Mouse (Mus musculus): Measurements from ENCODE around the gene Gpr84. TPM values are rescaled to one million over a fixed set of nuclear protein-coding genes. Genes with fewer than 3 reads are reported as not detected.

Gene Gpr84
- polyA plus RNA-seq, 1 experiment from 2014 or later: 0.26 TPM

GRCm38 (mm10) chr15:103353511-103354256, 43.3 kb upstream of the Gpr84 start:
- H3K4me1 ChIP-seq (ENCODE audit: control insufficient read depth, insufficient read depth, low read length): no peaks in the 10 kb centered on the region
- H3K4me3 ChIP-seq (replicated peaks; ENCODE audit: low read depth, low read length): no peak overlapping the region
- H3K27me3 ChIP-seq (ENCODE audit: control insufficient read depth, insufficient read depth, low read length): no peaks in the 10 kb centered on the region
- H3K36me3 ChIP-seq (ENCODE audit: control insufficient read depth, insufficient read depth, low read length): no peaks in the 10 kb centered on the region
- DNase-seq (no peak), ATAC-seq (ENCODE audit: low FRiP score, low TSS enrichment) (no peak)
- WGBS: 93% methylated on average over 11 of the region's 11 CpGs
- H3K27ac ChIP-seq (replicated peaks; ENCODE audit: low read depth, low read length): no peak overlapping the region
- H3K9me3 ChIP-seq (ENCODE audit: control insufficient read depth, low read length): no peaks in the 10 kb centered on the region
- H3K4me2 ChIP-seq (ENCODE audit: low read length): no peak overlapping the region
- no peak overlapping the region for H3K9ac ChIP-seq (replicated peaks; ENCODE audit: low read length)

- Histone ChIP-seq H3K27me3 (ENCODE audit: control insufficient read depth, insufficient read depth, low read length) (no peaks in the 10 kb centered on the region), H3K4me2 (ENCODE audit: low read length) (no peak overlapping the region), H3K9ac (replicated peaks; ENCODE audit: low read length) (no peak overlapping the region), H3K27ac (replicated peaks; ENCODE audit: low read depth, low read length) (no peak overlapping the region), H3K4me3 (replicated peaks; ENCODE audit: low read depth, low read length) (no peak overlapping the region), H3K9me3 (ENCODE audit: control insufficient read depth, low read length) (no peaks in the 10 kb centered on the region), H3K4me1 (ENCODE audit: control insufficient read depth, insufficient read depth, low read length) (no peaks in the 10 kb centered on the region), H3K36me3 (ENCODE audit: control insufficient read depth, insufficient read depth, low read length) (no peaks in the 10 kb centered on the region)
- WGBS: 43% methylated on average over 4 of the region's 4 CpGs
- DNase-seq (peak; percentile 88), ATAC-seq (ENCODE audit: low FRiP score, low TSS enrichment) (no peak)
Observed at GRCm38 (mm10) chr15:103352856-103353255, 42.4 kb upstream of the Gpr84 start.

GRCm38 (mm10) chr15:103347275-103347684, 36.9 kb upstream of the Gpr84 start:
- Histone ChIP-seq H3K9me3 (ENCODE audit: control insufficient read depth, low read length) (no peaks in the 10 kb centered on the region), H3K36me3 (ENCODE audit: control insufficient read depth, insufficient read depth, low read length) (no peaks in the 10 kb centered on the region), H3K9ac (replicated peaks; ENCODE audit: low read length) (no peak overlapping the region; the same call in 1 of the 2 replicates), H3K27ac (replicated peaks; ENCODE audit: low read depth, low read length) (no peak overlapping the region), H3K4me1 (ENCODE audit: control insufficient read depth, insufficient read depth, low read length) (no peaks in the 10 kb centered on the region), H3K4me2 (ENCODE audit: low read length) (no peak overlapping the region), H3K27me3 (ENCODE audit: control insufficient read depth, insufficient read depth, low read length) (no peaks in the 10 kb centered on the region), H3K4me3 (replicated peaks; ENCODE audit: low read depth, low read length) (no peak overlapping the region)
- no peak for ATAC-seq (ENCODE audit: low FRiP score, low TSS enrichment)
- peak; percentile 84 for DNase-seq
- WGBS: 2% methylated on average over 2 of the region's 2 CpGs

- Histone ChIP-seq H3K9me3 (ENCODE audit: control insufficient read depth, low read length) (no peaks in the 10 kb centered on the region), H3K4me2 (ENCODE audit: low read length) (no peak overlapping the region), H3K27me3 (ENCODE audit: control insufficient read depth, insufficient read depth, low read length) (peaks cover 7% of the 10 kb centered on the region; the same call in 1 of the 2 replicates), H3K9ac (replicated peaks; ENCODE audit: low read length) (no peak overlapping the region), H3K27ac (replicated peaks; ENCODE audit: low read depth, low read length) (no peak overlapping the region), H3K4me3 (replicated peaks; ENCODE audit: low read depth, low read length) (no peak overlapping the region), H3K4me1 (ENCODE audit: control insufficient read depth, insufficient read depth, low read length) (no peaks in the 10 kb centered on the region), H3K36me3 (ENCODE audit: control insufficient read depth, insufficient read depth, low read length) (no peaks in the 10 kb centered on the region)
- ATAC-seq (ENCODE audit: low FRiP score, low TSS enrichment): no peak
- no peak for DNase-seq
- 95% methylated on average over 6 of the region's 6 CpGs for WGBS
Observed at GRCm38 (mm10) chr15:103345789-103346188, 35.4 kb upstream of the Gpr84 start.

- no peaks in the 10 kb centered on the region for H3K9me3 ChIP-seq (ENCODE audit: control insufficient read depth, low read length)
- no peak overlapping the region for H3K9ac ChIP-seq (replicated peaks; ENCODE audit: low read length)
Observed at GRCm38 (mm10) chr15:103343556-103343955, 33.1 kb upstream of the Gpr84 start.

GRCm38 (mm10) chr15:103343008-103343407, 32.6 kb upstream of the Gpr84 start:
- H3K27me3 ChIP-seq (ENCODE audit: control insufficient read depth, insufficient read depth, low read length): peaks cover 7% of the 10 kb centered on the region; the same call in 1 of the 2 replicates
- H3K4me1 ChIP-seq (ENCODE audit: control insufficient read depth, insufficient read depth, low read length): peaks cover 5% of the 10 kb centered on the region
- H3K9me3 ChIP-seq (ENCODE audit: control insufficient read depth, low read length): no peaks in the 10 kb centered on the region
- H3K27ac ChIP-seq (replicated peaks; ENCODE audit: low read depth, low read length): no peak overlapping the region
- no peak overlapping the region for H3K9ac ChIP-seq (replicated peaks; ENCODE audit: low read length)
- no peak overlapping the region for H3K4me3 ChIP-seq (replicated peaks; ENCODE audit: low read depth, low read length)
- DNase-seq (no peak), ATAC-seq (ENCODE audit: low FRiP score, low TSS enrichment) (no peak)
- 77% methylated on average over 3 of the region's 3 CpGs for WGBS
- no peak overlapping the region for H3K4me2 ChIP-seq (ENCODE audit: low read length)
- no peaks in the 10 kb centered on the region for H3K36me3 ChIP-seq (ENCODE audit: control insufficient read depth, insufficient read depth, low read length)

More at GRCm38 (mm10) chr15:103343556-103343955, 33.1 kb upstream of the Gpr84 start:
- Histone ChIP-seq H3K4me3 (replicated peaks; ENCODE audit: low read depth, low read length) (no peak overlapping the region), H3K27me3 (ENCODE audit: control insufficient read depth, insufficient read depth, low read length) (peaks cover 7% of the 10 kb centered on the region; the same call in 1 of the 2 replicates), H3K4me1 (ENCODE audit: control insufficient read depth, insufficient read depth, low read length) (peaks cover 5% of the 10 kb centered on the region), H3K36me3 (ENCODE audit: control insufficient read depth, insufficient read depth, low read length) (no peaks in the 10 kb centered on the region), H3K27ac (replicated peaks; ENCODE audit: low read depth, low read length) (no peak overlapping the region), H3K4me2 (ENCODE audit: low read length) (no peak overlapping the region)
- ATAC-seq (ENCODE audit: low FRiP score, low TSS enrichment) (no peak), DNase-seq (no peak)

- WGBS: 15% methylated on average over 4 of the region's 4 CpGs
- Histone ChIP-seq H3K27ac (replicated peaks; ENCODE audit: low read depth, low read length) (no peak overlapping the region), H3K4me2 (ENCODE audit: low read length) (no peak overlapping the region), H3K4me1 (ENCODE audit: control insufficient read depth, insufficient read depth, low read length) (peaks cover 5% of the 10 kb centered on the region), H3K4me3 (replicated peaks; ENCODE audit: low read depth, low read length) (no peak overlapping the region), H3K9me3 (ENCODE audit: control insufficient read depth, low read length) (no peaks in the 10 kb centered on the region), H3K9ac (replicated peaks; ENCODE audit: low read length) (no peak overlapping the region), H3K36me3 (ENCODE audit: control insufficient read depth, insufficient read depth, low read length) (no peaks in the 10 kb centered on the region), H3K27me3 (ENCODE audit: control insufficient read depth, insufficient read depth, low read length) (peaks cover 7% of the 10 kb centered on the region; the same call in 1 of the 2 replicates)
- no peak for ATAC-seq (ENCODE audit: low FRiP score, low TSS enrichment)
- DNase-seq: peak; percentile 95
Observed at GRCm38 (mm10) chr15:103342415-103342814, 32.0 kb upstream of the Gpr84 start.

GRCm38 (mm10) chr15:103341547-103341946, 31.1 kb upstream of the Gpr84 start:
- no peaks in the 10 kb centered on the region for H3K36me3 ChIP-seq (ENCODE audit: control insufficient read depth, insufficient read depth, low read length)
- peaks cover 7% of the 10 kb centered on the region; the same call in 1 of the 2 replicates for H3K27me3 ChIP-seq (ENCODE audit: control insufficient read depth, insufficient read depth, low read length)
- H3K9me3 ChIP-seq (ENCODE audit: control insufficient read depth, low read length): no peaks in the 10 kb centered on the region
- no peak overlapping the region for H3K4me3 ChIP-seq (replicated peaks; ENCODE audit: low read depth, low read length)
- ATAC-seq (ENCODE audit: low FRiP score, low TSS enrichment) (no peak), DNase-seq (no peak)
- 44% methylated on average over 8 of the region's 8 CpGs for WGBS
- no peak overlapping the region for H3K9ac ChIP-seq (replicated peaks; ENCODE audit: low read length)
- no peak overlapping the region for H3K27ac ChIP-seq (replicated peaks; ENCODE audit: low read depth, low read length)
- H3K4me1 ChIP-seq (ENCODE audit: control insufficient read depth, insufficient read depth, low read length): peaks cover 5% of the 10 kb centered on the region
- no peak overlapping the region for H3K4me2 ChIP-seq (ENCODE audit: low read length)

- no peak overlapping the region for H3K4me3 ChIP-seq (replicated peaks; ENCODE audit: low read depth, low read length)
- H3K27ac ChIP-seq (replicated peaks; ENCODE audit: low read depth, low read length): no peak overlapping the region
- H3K4me1 ChIP-seq (ENCODE audit: control insufficient read depth, insufficient read depth, low read length): peaks cover 5% of the 10 kb centered on the region
- no peaks in the 10 kb centered on the region for H3K36me3 ChIP-seq (ENCODE audit: control insufficient read depth, insufficient read depth, low read length)
- DNase-seq (no peak), ATAC-seq (ENCODE audit: low FRiP score, low TSS enrichment) (no peak)
- peaks cover 7% of the 10 kb centered on the region; the same call in 1 of the 2 replicates for H3K27me3 ChIP-seq (ENCODE audit: control insufficient read depth, insufficient read depth, low read length)
- WGBS: 18% methylated on average over 4 of the region's 4 CpGs
- H3K9ac ChIP-seq (replicated peaks; ENCODE audit: low read length): no peak overlapping the region
- peak overlapping the region; percentile 59 for H3K4me2 ChIP-seq (ENCODE audit: low read length)
- no peaks in the 10 kb centered on the region for H3K9me3 ChIP-seq (ENCODE audit: control insufficient read depth, low read length)
Observed at GRCm38 (mm10) chr15:103340786-103341185, 30.4 kb upstream of the Gpr84 start.

All from midbrain, embryonic 14.5 days (tissue).